Mouse (Mus musculus) intestine, embryonic 14.5 days (tissue): Measurements from ENCODE around the gene Park7. TPM values are rescaled to one million over a fixed set of nuclear protein-coding genes. Genes with fewer than 3 reads are reported as not detected.

Source experiments
- ATAC-seq: fragments of 200-750 bp; cut with Nextera tagmentation; replicated peaks from 2 replicates; pipeline ENCODE4 v1.8.0; 2017; ENCODE audit warnings: low read depth, moderate number of reproducible peaks, moderate TSS enrichment, moderate library complexity; ENCODE audit not compliant: low FRiP score, low TSS enrichment
- DNase-seq: peaks from one replicate; pipeline ENCODE4 v3.0.0-alpha.2; 2018; ENCODE audit warnings: low spot score
- H3K27ac ChIP-seq: fragments of 300-500 bp; sonication (generic); 2 replicates; pipeline ENCODE4 v1.5.1; 2014; ENCODE audit warnings: low read depth, mild to moderate bottlenecking, control low read depth
- H3K27me3 ChIP-seq: fragments of 300-500 bp; sonication (generic); replicated peaks from 2 replicates; pipeline ENCODE4 v1.6.1; 2014; ENCODE audit warnings: low read length, control low read depth; ENCODE audit not compliant: control insufficient read depth, insufficient read depth
- H3K36me3 ChIP-seq: fragments of 300-500 bp; sonication (generic); 2 replicates; pipeline ENCODE4 v1.6.1; 2014; ENCODE audit warnings: low read length, control low read depth; ENCODE audit not compliant: control insufficient read depth, insufficient read depth
- H3K4me1 ChIP-seq: fragments of 300-500 bp; sonication (generic); replicated peaks from 2 replicates; pipeline ENCODE4 v1.6.1; 2014; ENCODE audit warnings: low read length, control low read depth, mixed read lengths; ENCODE audit not compliant: control insufficient read depth, insufficient read depth
- H3K4me2 ChIP-seq: fragments of 300-500 bp; sonication (generic); 2 replicates; pipeline ENCODE4 v1.6.1; 2014; ENCODE audit warnings: low read length
- H3K4me3 ChIP-seq: fragments of 300-500 bp; sonication (generic); 2 replicates; pipeline ENCODE4 v1.5.1; 2014; ENCODE audit warnings: low read depth, low read length, control low read depth, mixed read lengths
- H3K9ac ChIP-seq: fragments of 300-500 bp; sonication (generic); 2 replicates; pipeline ENCODE4 v1.6.1; 2014; ENCODE audit warnings: mild to moderate bottlenecking, low read length
- H3K9me3 ChIP-seq: fragments of 300-500 bp; sonication (generic); 2 replicates; pipeline ENCODE4 v1.6.1; 2016; ENCODE audit warnings: low read length, control low read depth; ENCODE audit not compliant: control insufficient read depth
- WGBS: fragments of 180-500 bp; shearing (Covaris S2); extraction: QIAGEN DNeasy Blood & Tissue Kit; methylation state at CpG from one replicate; pipeline ENCODE4 v1.1.7; 2014; 5-methylcytosine and 5-hydroxymethylcytosine counted together
- polyA plus RNA-seq: library from polyadenylated mRNA; unstranded; fragments of >200 nt; fragmentation: Nextera tagmentation; extraction: Ambion mirVana; gene quantifications from 2 replicates; pipeline ENCODE4 v1.2.1, GENCODE M21; 2014

Park7 gene
- polyA plus RNA-seq, 1 experiment from 2014 or later, result 487 TPM

- ATAC-seq (peak; percentile 64), DNase-seq (no peak)
- 47% methylated on average over 13 of the region's 13 CpGs for WGBS
Measured at GRCm38 (mm10) chr4:150853680-150854461, 60.4 kb downstream of the Park7 start, which contains the start of gene Errfi1. Errfi1 (plus strand) TSS chr4:150853919.

DNA sequence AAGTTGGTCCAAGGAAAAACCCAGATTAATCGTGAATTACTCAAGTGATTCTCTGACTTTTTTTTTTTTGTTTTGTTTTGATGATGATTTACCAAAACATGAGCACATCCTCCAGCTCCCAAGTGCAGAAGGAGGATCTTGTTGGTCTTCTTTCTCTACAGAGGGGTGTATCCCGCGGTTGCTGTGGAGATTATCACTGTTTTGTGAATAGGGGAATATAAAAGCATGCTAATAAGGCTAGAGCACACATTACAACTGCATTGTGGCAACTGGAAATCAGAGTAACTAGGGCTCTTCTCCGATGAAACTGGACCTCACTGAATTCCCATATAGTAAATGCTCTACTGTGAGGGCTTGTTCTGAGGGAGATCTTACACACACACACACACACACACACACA, 61.8 kb downstream of the Park7 start:
- H3K4me3 ChIP-seq, result no peak overlapping the region
- no peaks in the 10 kb centered on the region for H3K27me3 ChIP-seq
- no peak overlapping the region for H3K27ac ChIP-seq
- no peak overlapping the region for H3K9ac ChIP-seq
- ATAC-seq (no peak), DNase-seq (no peak)
- H3K4me2 ChIP-seq, result no peak overlapping the region
- H3K36me3 ChIP-seq, result no peaks in the 10 kb centered on the region
- 60% methylated on average over 4 of the region's 4 CpGs for WGBS
- peaks cover 16% of the 10 kb centered on the region; the same call in 1 of the 2 replicates for H3K4me1 ChIP-seq
- H3K9me3 ChIP-seq, result no peaks in the 10 kb centered on the region

More at GRCm38 (mm10) chr4:150853680-150854461, 60.4 kb downstream of the Park7 start, which contains the start of gene Errfi1:
- Histone ChIP-seq H3K36me3 (no peaks in the 10 kb centered on the region), H3K27me3 (no peaks in the 10 kb centered on the region), H3K4me1 (peaks cover 16% of the 10 kb centered on the region), H3K9ac (peak within 1 kb of the TSS; percentile 97), H3K4me2 (peak within 1 kb of the TSS; percentile 86), H3K4me3 (peak within 1 kb of the TSS; percentile 75), H3K9me3 (no peaks in the 10 kb centered on the region), H3K27ac (peak within 1 kb of the TSS; percentile 99)

- H3K4me2 ChIP-seq, result no peak overlapping the region
- 46% methylated on average over 8 of the region's 8 CpGs for WGBS
Measured at GRCm38 (mm10) chr4:150852045-150852444, 62.2 kb downstream of the Park7 start.

DNA sequence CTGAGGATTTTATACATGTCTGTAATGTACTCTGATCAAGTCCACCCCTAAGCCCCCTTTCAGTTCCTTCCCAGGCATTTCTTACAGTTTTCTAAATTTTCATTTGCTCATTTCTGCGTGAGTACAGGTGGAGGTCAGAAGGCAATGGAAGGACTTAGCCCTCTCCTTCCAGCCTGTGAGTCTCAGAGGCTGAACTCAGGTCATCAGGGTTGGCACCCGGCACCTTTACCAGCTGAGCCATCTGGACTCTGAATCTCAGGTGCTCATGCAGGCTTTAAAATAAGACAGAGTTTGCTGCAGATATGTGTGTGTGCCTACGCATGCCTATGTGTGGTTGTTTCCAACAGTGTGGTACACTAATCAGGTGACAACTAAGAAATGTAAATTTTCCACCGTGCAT, 63.3 kb downstream of the Park7 start:
- Histone ChIP-seq H3K36me3 (no peaks in the 10 kb centered on the region), H3K4me3 (no peak overlapping the region), H3K9me3 (no peaks in the 10 kb centered on the region), H3K4me2 (no peak overlapping the region), H3K4me1 (peaks cover 6% of the 10 kb centered on the region; the same call in 1 of the 2 replicates), H3K9ac (no peak overlapping the region), H3K27me3 (no peaks in the 10 kb centered on the region), H3K27ac (no peak overlapping the region)
- ATAC-seq (no peak), DNase-seq (no peak)
- 89% methylated on average over 4 of the region's 4 CpGs for WGBS

More at GRCm38 (mm10) chr4:150852045-150852444, 62.2 kb downstream of the Park7 start:
- H3K36me3 ChIP-seq, result no peaks in the 10 kb centered on the region
- H3K9me3 ChIP-seq, result no peaks in the 10 kb centered on the region
- no peaks in the 10 kb centered on the region for H3K27me3 ChIP-seq
- DNase-seq, result no peak
- H3K27ac ChIP-seq, result no peak overlapping the region
- peaks cover 15% of the 10 kb centered on the region; the same call in 1 of the 2 replicates for H3K4me1 ChIP-seq
- H3K9ac ChIP-seq, result no peak overlapping the region
- ATAC-seq, result no peak
- H3K4me3 ChIP-seq, result no peak overlapping the region

DNA sequence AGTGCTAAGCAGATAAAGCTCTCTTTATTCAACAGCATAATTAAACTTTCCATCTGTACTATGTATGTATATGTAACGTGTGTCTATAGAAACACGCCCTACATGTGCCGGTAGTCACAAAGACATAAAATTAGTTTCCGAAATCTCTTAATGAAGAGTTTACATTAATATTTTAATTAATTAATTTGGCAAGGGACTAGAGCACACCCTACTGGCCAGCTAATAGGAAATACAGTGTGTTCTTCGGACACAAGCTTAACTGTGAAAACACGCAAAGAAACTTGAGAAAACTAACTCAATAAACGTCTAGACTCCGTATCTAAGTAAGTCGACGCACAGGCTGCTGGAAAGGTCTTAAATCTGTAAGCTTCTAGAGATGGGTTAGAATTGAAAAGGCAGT, 64.3 kb downstream of the Park7 start:
- no peak overlapping the region for H3K4me2 ChIP-seq
- no peaks in the 10 kb centered on the region for H3K27me3 ChIP-seq
- ATAC-seq (no peak), DNase-seq (no peak)
- 0 out of 2 replicates have a peak, but pooled peaks cover 4% of the 10 kb centered on the region for H3K4me1 ChIP-seq
- H3K4me3 ChIP-seq, result no peak overlapping the region
- H3K36me3 ChIP-seq, result no peaks in the 10 kb centered on the region
- H3K9ac ChIP-seq, result no peak overlapping the region
- no peaks in the 10 kb centered on the region for H3K9me3 ChIP-seq
- 57% methylated on average over 10 of the region's 10 CpGs for WGBS
- no peak overlapping the region for H3K27ac ChIP-seq

Other genes starting within 250 kb of the Park7 start
- gene Errfi1, start 60.5 kb downstream of the Park7 start, polyA plus RNA-seq, result 27.4 and 28.8 TPM in 2 replicates
- gene Tnfrsf9, start 125 bp upstream of the Park7 start, polyA plus RNA-seq, result 1.3 and 1.4 TPM in 2 replicates
- gene Uts2, start 82.7 kb upstream of the Park7 start, polyA plus RNA-seq, result not detected in 2 replicates
- gene Per3, start 130.2 kb upstream of the Park7 start, polyA plus RNA-seq, result 6.0 and 7.0 TPM in 2 replicates
- 71.5 and 90.5 TPM in 2 replicates for gene Vamp3, start 143.5 kb upstream of the Park7 start, polyA plus RNA-seq
- gene Gm13090, start 175.1 kb upstream of the Park7 start, polyA plus RNA-seq, result not detected in 2 replicates